Mouse (Mus musculus): Measurements from ENCODE around the gene Dbndd1.
"Not testable (repeated sequence)": the region's sequence is repeated elsewhere in the genome, so short reads cannot be mapped to it uniquely, and the experiment has no call there.

Gene Dbndd1

GRCm38 (mm10) chr8:123514781-123515539 is at the start of gene Dbndd1:
Dbndd1 (minus strand) TSS chr8:123515463.
- DNase-seq (ENCODE audit: low read depth), result no peak

GRCm38 (mm10) chr8:123564221-123564620 is 49.0 kb upstream of the Dbndd1 start:
- DNase-seq (ENCODE audit: low read depth), result not testable (repeated sequence)

- DNase-seq (ENCODE audit: low read depth), result not testable (repeated sequence)
Observed at GRCm38 (mm10) chr8:123537641-123538040, 22.4 kb upstream of the Dbndd1 start.

GRCm38 (mm10) chr8:123536990-123537380 is 21.7 kb upstream of the Dbndd1 start:
- no peak for DNase-seq (ENCODE audit: low read depth)

GRCm38 (mm10) chr8:123536242-123536989 is 21.2 kb upstream of the Dbndd1 start:
- DNase-seq (ENCODE audit: low read depth), result no peak

- no peak for DNase-seq (ENCODE audit: low read depth)
Observed at GRCm38 (mm10) chr8:123527720-123528489, 12.6 kb upstream of the Dbndd1 start.

- not testable (repeated sequence) for DNase-seq (ENCODE audit: low read depth)
Observed at GRCm38 (mm10) chr8:123520048-123520447, 4.8 kb upstream of the Dbndd1 start.

- DNase-seq (ENCODE audit: low read depth), result peak; percentile 97
Observed at GRCm38 (mm10) chr8:123518667-123519066, 3.4 kb upstream of the Dbndd1 start, which contains the start of gene Gas8. Gas8 (plus strand) TSS chr8:123518834.

- no peak for DNase-seq (ENCODE audit: low read depth)
Observed at GRCm38 (mm10) chr8:123518172-123518571, 2.9 kb upstream of the Dbndd1 start.

GRCm38 (mm10) chr8:123516596-123516995 is 1.3 kb upstream of the Dbndd1 start:
- peak; percentile 57 for DNase-seq (ENCODE audit: low read depth)

- DNase-seq (ENCODE audit: low read depth), result no peak
Observed at GRCm38 (mm10) chr8:123515540-123515897, 256 bp upstream of the Dbndd1 start.

- no peak for DNase-seq (ENCODE audit: low read depth)
Observed at GRCm38 (mm10) chr8:123514136-123514535, 1.1 kb downstream of the Dbndd1 start.

GRCm38 (mm10) chr8:123510819-123511218 is 4.4 kb downstream of the Dbndd1 start:
- no peak for DNase-seq (ENCODE audit: low read depth)

- no peak for DNase-seq (ENCODE audit: low read depth)
Observed at GRCm38 (mm10) chr8:123507153-123507552, 8.1 kb downstream of the Dbndd1 start.

GRCm38 (mm10) chr8:123505695-123506094 is 9.6 kb downstream of the Dbndd1 start:
- DNase-seq (ENCODE audit: low read depth), result no peak

- DNase-seq (ENCODE audit: low read depth), result no peak
Observed at GRCm38 (mm10) chr8:123505267-123505666, 10.0 kb downstream of the Dbndd1 start.

- no peak for DNase-seq (ENCODE audit: low read depth)
Observed at GRCm38 (mm10) chr8:123504591-123505195, 10.6 kb downstream of the Dbndd1 start.

- no peak for DNase-seq (ENCODE audit: low read depth)
Observed at GRCm38 (mm10) chr8:123503801-123504467, 11.3 kb downstream of the Dbndd1 start.

GRCm38 (mm10) chr8:123502192-123502591 is 13.1 kb downstream of the Dbndd1 start:
- DNase-seq (ENCODE audit: low read depth), result no peak

GRCm38 (mm10) chr8:123499556-123499955 is 15.7 kb downstream of the Dbndd1 start:
- DNase-seq (ENCODE audit: low read depth), result no peak

GRCm38 (mm10) chr8:123498963-123499362 is 16.3 kb downstream of the Dbndd1 start:
- no peak for DNase-seq (ENCODE audit: low read depth)

Data from 416B (cell line).